Mouse (Mus musculus): ENCODE measurements around the gene Gng4. TPM values are rescaled to one million over a fixed set of nuclear protein-coding genes. Genes with fewer than 3 reads are reported as not detected.

Gng4 gene
- total RNA-seq, 2 experiments from 2014 or later: 0.27 to 0.33 TPM

DNA sequence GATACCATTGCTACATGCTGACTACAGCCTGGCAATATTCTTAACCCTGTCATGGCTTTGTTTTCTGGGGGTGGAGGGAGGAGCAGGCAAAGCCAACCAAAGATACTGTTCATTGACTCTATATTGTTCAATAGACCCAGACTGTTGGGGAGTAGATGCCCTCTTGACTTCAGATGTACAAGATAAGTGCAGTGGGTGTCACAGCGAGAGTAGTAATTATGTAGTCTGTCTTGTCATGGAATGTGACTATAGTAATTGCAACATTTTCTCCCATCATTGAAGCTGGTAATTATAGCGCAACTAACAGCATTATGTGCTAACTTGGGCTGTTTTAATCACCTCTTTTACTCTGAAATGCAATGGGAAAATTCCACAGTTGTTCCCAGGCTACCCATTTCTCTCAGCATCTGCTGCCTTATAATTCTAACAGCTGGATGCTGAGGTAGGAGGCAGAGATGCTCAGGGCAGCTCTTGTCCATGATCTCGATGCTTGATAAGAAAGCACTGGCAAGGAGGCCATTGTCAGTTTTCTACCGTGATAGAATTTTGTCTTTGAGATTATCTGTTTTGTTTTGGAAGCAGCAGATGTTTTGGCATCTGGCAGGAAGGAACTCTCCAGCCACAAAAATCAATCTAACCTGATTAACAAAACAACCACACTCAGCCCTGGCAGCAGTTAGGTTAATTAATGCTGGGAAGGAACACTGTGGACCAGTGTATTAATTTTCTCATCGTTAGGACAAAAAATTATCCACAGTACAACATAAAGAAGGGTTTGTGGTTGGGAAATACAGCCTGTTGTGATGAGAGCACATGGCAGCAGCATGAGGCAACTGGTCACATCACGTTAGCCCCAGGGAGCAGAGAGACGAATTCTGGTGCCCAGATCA, 36.6 kb downstream of the Gng4 start:
- no peak for DNase-seq

DNA sequence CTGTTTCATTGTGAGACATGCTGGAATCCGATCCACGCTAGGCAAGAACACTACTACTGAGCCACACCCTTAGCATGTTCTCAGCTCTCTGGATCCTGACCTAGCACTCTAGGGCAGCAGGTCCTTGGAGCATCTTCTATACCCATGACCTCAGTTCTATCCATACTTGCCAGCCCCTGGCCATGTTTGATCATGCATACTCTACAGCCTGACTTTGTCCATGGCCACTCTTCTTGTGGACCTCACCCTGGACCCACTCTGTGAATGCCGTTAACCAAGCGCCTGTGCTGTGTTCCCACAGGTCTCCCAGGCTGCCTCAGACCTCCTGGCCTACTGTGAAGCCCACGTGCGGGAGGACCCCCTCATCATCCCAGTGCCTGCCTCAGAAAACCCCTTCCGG, 41.1 kb downstream of the Gng4 start:
- DNase-seq: no peak

DNA sequence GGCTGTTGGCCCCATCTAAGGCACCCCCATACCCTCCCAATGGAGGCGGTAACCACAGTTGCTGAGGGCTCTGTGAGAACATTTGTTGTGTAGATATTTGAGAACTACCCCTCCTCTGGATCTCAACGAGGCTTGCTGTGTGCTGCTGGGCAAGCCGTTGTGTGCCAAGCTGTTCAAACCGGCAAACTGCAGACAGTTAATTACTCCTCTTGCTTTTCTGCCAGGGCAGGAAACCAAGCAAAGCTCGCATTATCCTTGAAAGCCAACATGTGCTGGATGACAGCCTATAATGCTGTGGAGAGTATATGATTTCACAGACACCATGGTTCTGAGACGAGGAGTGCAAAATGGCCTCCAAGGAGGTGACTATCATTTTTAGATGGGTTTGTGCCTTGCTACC, 42.7 kb downstream of the Gng4 start:
- no peak for DNase-seq

DNA sequence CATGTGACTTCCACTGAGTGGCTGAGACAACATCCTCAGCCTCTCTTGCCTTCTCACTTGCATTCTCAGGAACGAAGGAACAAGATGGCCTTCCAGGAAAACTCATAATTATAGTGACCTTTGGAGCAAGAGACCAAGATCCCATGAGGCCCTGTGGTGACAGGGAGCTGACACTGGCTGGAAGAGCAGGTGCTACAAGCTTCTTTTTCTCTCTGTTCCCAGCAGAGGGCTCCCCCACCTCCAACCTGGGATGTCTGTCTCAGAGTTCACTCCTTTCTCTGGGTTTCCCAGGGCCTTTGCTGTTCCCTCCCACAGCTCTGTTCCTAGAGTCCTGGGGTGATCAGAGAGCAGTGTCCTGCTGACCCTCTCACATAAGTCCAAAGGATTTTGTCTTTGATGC, 44.3 kb downstream of the Gng4 start:
- no peak for DNase-seq

DNA sequence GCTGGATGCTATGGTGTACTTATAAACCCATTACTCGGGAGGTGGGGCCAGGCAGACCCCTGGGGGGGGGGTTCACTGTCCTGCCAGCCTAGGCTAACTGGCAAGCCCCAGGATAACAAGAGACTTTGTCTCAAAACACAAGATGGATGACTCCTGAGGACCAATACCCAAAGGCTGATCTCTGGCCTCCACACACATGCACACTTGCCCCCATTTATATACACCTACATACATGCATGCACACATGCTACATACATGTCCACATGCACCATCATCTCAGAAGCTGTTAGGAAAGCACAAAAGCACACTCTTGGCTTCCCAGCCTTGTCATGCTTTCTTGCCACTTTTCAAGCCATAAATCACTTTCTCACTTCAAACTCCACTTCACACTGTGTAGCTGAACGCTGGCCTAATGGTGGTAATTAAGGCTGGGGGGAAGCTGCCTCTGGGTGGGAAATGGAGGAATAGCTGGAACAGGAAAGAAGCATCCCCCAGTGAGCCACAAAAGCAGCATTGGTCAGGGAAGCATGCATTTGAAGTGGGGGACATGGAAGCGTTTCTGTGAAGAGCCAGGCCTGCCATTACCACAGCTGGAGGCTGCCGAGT, 46.7 kb downstream of the Gng4 start:
- DNase-seq: no peak

DNA sequence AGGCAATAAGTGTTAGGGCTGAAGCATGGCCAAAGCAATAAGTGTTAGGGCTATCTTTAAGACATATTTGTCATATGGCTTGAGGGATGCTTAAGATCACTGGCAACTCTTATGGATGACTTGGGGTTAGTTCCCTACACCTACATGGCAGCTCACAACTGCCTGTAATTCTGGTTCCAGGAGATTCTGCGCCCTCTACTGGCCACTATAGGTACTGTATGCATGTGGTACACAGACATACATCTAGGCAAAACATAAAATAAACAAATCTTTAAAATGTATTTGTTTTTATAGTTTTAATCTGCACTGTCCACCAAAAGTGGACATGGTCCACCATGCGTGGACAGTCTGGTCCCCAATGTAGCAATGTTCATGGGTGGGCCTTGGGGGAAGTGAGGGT, 51.3 kb downstream of the Gng4 start:
- peak; percentile 17 for DNase-seq

DNA sequence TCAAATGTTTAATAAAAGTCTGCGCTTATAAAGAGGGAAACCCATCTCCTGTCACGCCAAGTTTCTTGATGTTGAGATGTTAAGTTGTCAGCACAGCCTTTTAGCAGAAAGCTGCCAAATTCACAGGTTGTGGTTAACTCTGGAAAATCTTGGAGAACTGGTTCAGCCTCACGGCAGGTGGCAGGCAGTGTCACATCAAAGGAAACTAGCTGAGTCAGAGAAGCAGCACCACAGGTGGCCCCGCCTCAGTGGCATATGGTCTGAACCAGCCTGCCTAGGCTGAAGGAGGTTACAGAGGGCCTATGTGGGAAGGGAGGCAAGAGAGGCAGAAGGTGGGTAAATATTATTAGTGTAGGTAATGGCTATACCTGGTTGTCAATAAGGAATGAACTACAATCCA, 61.2 kb downstream of the Gng4 start:
- DNase-seq: no peak

DNA sequence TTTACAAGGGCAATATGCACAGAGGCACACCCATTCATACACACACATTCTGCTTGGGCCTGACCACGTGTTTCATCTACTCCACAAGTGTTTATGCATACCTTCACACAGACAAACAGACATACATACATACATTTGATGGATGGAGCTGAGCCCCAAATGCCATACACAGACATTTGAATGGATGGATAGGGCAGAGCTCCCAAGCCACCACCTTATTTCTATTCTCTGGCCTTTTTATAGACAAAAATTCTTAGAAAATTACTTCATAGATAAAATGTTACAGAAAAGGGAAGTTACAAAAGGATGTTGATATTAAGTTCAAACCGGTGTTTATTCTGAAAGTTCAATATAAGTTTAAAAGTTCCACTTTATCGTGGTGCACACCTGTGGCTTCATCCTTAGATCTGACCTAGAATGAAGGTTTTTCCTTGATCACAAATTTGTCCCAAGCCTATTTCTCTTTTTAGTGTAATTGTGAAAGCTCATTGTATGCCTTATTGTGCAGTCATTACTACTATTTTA, 63.3 kb downstream of the Gng4 start:
- DNase-seq: no peak

DNA sequence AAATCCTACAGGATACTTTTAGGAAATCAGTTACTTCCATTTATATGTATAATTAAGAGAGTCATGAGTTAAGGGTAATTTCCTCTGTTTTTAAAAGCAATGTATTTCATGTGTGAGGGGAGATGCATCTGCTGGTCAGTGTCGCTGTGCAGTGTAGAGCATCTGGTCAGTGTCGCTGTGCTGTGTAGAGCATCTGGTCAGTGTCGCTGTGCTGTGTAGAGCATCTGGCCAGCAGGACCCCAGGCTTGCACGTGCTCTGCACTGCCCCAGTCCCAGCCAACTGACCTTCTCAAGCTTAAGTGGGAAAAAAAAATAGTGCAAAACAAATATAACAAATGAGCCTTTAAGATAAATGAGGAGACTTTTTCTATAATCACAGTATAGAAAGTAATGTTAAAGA, 73.3 kb downstream of the Gng4 start:
- DNase-seq: no peak

DNA sequence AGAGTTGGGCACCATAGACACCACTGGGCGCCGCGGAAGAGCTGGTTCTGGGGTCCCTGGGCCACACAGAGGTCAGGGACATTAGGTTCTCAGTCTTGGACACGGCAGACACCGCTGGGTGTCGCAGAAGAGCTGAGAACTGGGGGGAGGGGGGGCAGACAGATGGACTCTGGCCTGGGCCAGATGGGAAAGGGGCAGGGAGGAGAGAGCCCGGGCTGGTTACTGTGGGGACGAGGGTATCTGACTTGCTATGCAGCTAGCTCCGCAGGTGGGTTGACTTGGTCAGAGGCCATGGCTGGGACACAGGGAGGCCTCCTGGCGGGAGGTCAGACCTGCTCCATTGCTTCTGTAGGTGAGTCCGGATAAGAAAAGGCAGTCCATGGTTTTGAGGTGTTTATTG, 78.5 kb downstream of the Gng4 start:
- DNase-seq: no peak

DNA sequence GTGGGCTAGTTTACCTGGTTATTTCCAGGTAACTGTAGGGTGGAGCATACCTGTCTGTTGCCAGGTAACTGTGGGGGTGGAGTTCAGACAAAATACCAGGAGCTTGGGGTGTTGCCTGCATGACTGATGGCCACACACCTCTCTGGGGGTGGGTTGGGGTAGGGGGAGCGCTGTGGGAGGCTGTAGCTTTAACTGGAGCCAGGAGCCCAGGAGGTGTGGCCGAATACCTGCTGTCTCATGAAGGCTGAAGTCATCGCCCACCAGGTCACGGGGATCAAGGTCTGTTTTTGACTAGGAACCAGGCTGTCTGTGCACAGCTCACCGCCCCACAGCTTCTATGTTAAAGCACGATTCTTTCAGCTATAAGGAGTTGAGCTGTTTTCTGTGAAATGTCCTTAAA, 79.1 kb downstream of the Gng4 start:
- DNase-seq: no peak

DNA sequence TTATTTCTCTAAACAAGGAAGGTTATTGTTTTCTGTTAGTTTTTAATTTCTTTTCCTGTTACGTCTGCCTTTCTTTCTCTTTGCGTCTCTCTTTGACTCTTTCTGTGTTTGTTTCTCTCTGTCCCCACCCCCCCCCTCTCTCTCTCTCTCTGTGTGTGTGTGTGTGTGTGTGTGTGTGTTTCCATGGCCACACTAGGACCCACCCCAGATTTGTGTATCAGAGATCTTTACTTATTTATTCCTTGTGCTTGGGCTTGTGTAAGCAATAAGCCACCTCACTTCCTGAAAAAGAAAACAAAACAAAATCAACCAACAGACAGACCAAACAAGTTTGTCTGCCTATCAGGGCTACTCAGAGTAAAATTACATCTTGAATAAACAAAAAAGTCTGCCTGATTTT, 82.5 kb downstream of the Gng4 start:
- no peak for DNase-seq

DNA sequence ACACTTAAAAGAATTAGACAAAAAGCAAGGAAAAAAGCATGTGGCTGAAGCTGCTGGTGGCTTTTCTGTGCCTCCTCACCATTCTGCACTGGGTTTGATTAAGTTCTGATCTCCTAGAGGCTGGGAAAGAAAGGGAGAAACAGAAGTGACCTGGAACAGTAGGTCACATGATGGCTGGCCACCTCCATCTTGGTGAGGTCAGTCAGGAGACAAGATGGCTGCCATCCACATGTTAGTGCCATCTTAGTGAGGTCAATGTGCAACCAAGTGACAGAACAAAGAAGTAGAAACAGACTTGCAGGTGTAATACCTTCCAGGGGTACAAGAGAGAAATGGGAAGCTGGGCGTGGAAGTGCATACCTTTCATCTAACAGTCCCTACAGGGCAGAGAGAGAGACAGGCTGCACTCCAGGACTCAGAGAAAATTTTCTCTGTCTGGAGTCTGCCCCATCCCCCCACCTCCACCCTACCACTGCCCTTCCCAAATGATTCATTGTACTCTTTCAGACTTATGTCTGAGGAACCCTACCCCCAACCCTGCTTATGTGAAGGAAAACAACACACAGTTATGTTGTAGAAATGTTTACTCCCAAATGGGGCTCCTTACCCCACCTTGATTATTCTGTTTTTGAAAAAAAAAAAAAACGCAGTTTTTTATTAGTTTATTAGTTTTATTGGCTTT, 83.4 kb downstream of the Gng4 start:
- DNase-seq: no peak

DNA sequence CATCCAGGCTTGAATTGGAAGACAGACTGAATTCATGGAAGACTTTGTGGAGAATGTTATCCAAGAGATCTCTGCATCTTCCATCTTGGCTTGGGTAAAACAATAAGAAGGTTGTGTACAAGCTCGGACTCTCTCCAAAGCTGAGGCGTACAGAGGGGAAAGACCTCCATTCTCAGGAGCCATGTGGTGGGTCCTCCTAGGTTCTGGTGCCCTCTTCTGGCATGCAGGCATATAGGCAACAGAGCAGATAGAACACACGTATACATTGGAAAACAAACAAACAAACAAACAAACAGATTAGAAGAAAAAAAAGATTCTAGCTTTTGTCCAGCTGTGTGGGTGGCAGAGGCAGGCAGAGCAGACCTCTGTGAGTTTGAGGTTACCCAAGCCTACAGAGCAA, 84.1 kb downstream of the Gng4 start:
- peak; percentile 37 for DNase-seq

Other genes starting within 250 kb of the Gng4 start
- 10 to 100 TPM; 13.1 to 14.5 TPM for gene Lyst, start 193.7 kb upstream of the Gng4 start, total RNA-seq (2021)
- 10 to 100 TPM; 15.2 to 16.2 TPM for gene B3galnt2, start 170.4 kb downstream of the Gng4 start, total RNA-seq (2021)